Mouse (Mus musculus): ENCODE measurements around the gene Msh2. TPM values are rescaled to one million over a fixed set of nuclear protein-coding genes. Genes with fewer than 3 reads are reported as not detected.

Msh2 gene
- polyA plus RNA-seq (2011; ENCODE audit: insufficient read depth, insufficient read length, low replicate concordance, missing spikeins): 15.3 and 25.9 TPM in 2 replicates

GRCm38 (mm10) chr17:87671890-87672660, at the start of gene Msh2:
Msh2 (plus strand) TSS chr17:87672330.
- Histone ChIP-seq H3K27ac (ENCODE audit: control insufficient read depth, insufficient read depth, low read depth, low read length, poor library complexity) (peak within 1 kb of the TSS; percentile 23), H3K4me1 (ENCODE audit: control insufficient read depth, insufficient read depth, low read length) (no peaks in the 10 kb centered on the region), H3K4me3 (replicated peaks; ENCODE audit: control insufficient read depth, low read depth, low read length) (peak within 1 kb of the TSS; percentile 90)
- no peak for TF ChIP-seq CTCF (IDR thresholded peaks at IDR 0.05; ENCODE audit: control insufficient read depth, insufficient read depth, low read length)
- peak; percentile 88 for TF ChIP-seq POLR2A (IDR thresholded peaks at IDR 0.05; ENCODE audit: borderline replicate concordance, control insufficient read depth, low read depth, low read length)
- 2% methylated on average over 44 of the region's 44 CpGs for WGBS

GRCm38 (mm10) chr17:87625510-87626086, 46.5 kb upstream of the Msh2 start:
- H3K4me1 ChIP-seq (ENCODE audit: control insufficient read depth, insufficient read depth, low read length): no peaks in the 10 kb centered on the region
- 58% methylated on average over 3 of the region's 3 CpGs for WGBS

GRCm38 (mm10) chr17:87628144-87628543, 44.0 kb upstream of the Msh2 start:
- Histone ChIP-seq H3K4me3 (replicated peaks; ENCODE audit: control insufficient read depth, low read depth, low read length) (no peak overlapping the region), H3K27ac (ENCODE audit: control insufficient read depth, insufficient read depth, low read depth, low read length, poor library complexity) (no peak overlapping the region), H3K4me1 (ENCODE audit: control insufficient read depth, insufficient read depth, low read length) (no peaks in the 10 kb centered on the region)
- WGBS: 84% methylated on average over 5 of the region's 5 CpGs
- TF ChIP-seq CTCF (IDR thresholded peaks at IDR 0.05; ENCODE audit: control insufficient read depth, insufficient read depth, low read length): no peak
- TF ChIP-seq POLR2A (IDR thresholded peaks at IDR 0.05; ENCODE audit: borderline replicate concordance, control insufficient read depth, low read depth, low read length): no peak

More at GRCm38 (mm10) chr17:87625510-87626086, 46.5 kb upstream of the Msh2 start:
- TF ChIP-seq CTCF (IDR thresholded peaks at IDR 0.05; ENCODE audit: control insufficient read depth, insufficient read depth, low read length): no peak
- no peak overlapping the region for H3K27ac ChIP-seq (ENCODE audit: control insufficient read depth, insufficient read depth, low read depth, low read length, poor library complexity)
- no peak overlapping the region for H3K4me3 ChIP-seq (replicated peaks; ENCODE audit: control insufficient read depth, low read depth, low read length)

- WGBS: 73% methylated on average over 7 of the region's 7 CpGs
Measured at GRCm38 (mm10) chr17:87628706-87629105, 43.4 kb upstream of the Msh2 start.

GRCm38 (mm10) chr17:87637056-87637389, 35.1 kb upstream of the Msh2 start:
- H3K27ac ChIP-seq (ENCODE audit: control insufficient read depth, insufficient read depth, low read depth, low read length, poor library complexity): no peak overlapping the region; the same call in 1 of the 2 replicates
- peak overlapping the region; percentile 59 for H3K4me3 ChIP-seq (replicated peaks; ENCODE audit: control insufficient read depth, low read depth, low read length)
- 5% methylated on average over 22 of the region's 22 CpGs for WGBS
- TF ChIP-seq CTCF (IDR thresholded peaks at IDR 0.05; ENCODE audit: control insufficient read depth, insufficient read depth, low read length) (no peak), POLR2A (IDR thresholded peaks at IDR 0.05; ENCODE audit: borderline replicate concordance, control insufficient read depth, low read depth, low read length) (no peak)
- H3K4me1 ChIP-seq (ENCODE audit: control insufficient read depth, insufficient read depth, low read length): no peaks in the 10 kb centered on the region; the same call in none of the 2 replicates

More at GRCm38 (mm10) chr17:87628706-87629105, 43.4 kb upstream of the Msh2 start:
- TF ChIP-seq POLR2A (IDR thresholded peaks at IDR 0.05; ENCODE audit: borderline replicate concordance, control insufficient read depth, low read depth, low read length) (no peak), CTCF (IDR thresholded peaks at IDR 0.05; ENCODE audit: control insufficient read depth, insufficient read depth, low read length) (no peak)
- H3K4me1 ChIP-seq (ENCODE audit: control insufficient read depth, insufficient read depth, low read length): no peaks in the 10 kb centered on the region
- no peak overlapping the region for H3K27ac ChIP-seq (ENCODE audit: control insufficient read depth, insufficient read depth, low read depth, low read length, poor library complexity)
- no peak overlapping the region for H3K4me3 ChIP-seq (replicated peaks; ENCODE audit: control insufficient read depth, low read depth, low read length)

- no peaks in the 10 kb centered on the region; the same call in none of the 2 replicates for H3K4me1 ChIP-seq (ENCODE audit: control insufficient read depth, insufficient read depth, low read length)
- WGBS: 20% methylated on average over 5 of the region's 5 CpGs
- no peak overlapping the region for H3K27ac ChIP-seq (ENCODE audit: control insufficient read depth, insufficient read depth, low read depth, low read length, poor library complexity)
- H3K4me3 ChIP-seq (replicated peaks; ENCODE audit: control insufficient read depth, low read depth, low read length): no peak overlapping the region
- TF ChIP-seq POLR2A (IDR thresholded peaks at IDR 0.05; ENCODE audit: borderline replicate concordance, control insufficient read depth, low read depth, low read length): no peak
- TF ChIP-seq CTCF (IDR thresholded peaks at IDR 0.05; ENCODE audit: control insufficient read depth, insufficient read depth, low read length): no peak
Measured at GRCm38 (mm10) chr17:87639242-87639641, 32.9 kb upstream of the Msh2 start.

- TF ChIP-seq CTCF (IDR thresholded peaks at IDR 0.05; ENCODE audit: control insufficient read depth, insufficient read depth, low read length) (no peak), POLR2A (IDR thresholded peaks at IDR 0.05; ENCODE audit: borderline replicate concordance, control insufficient read depth, low read depth, low read length) (no peak)
- Histone ChIP-seq H3K4me3 (replicated peaks; ENCODE audit: control insufficient read depth, low read depth, low read length) (no peak overlapping the region), H3K27ac (ENCODE audit: control insufficient read depth, insufficient read depth, low read depth, low read length, poor library complexity) (no peak overlapping the region), H3K4me1 (ENCODE audit: control insufficient read depth, insufficient read depth, low read length) (no peaks in the 10 kb centered on the region; the same call in none of the 2 replicates)
- 95% methylated on average over 27 of the region's 27 CpGs for WGBS
Measured at GRCm38 (mm10) chr17:87640272-87640671, 31.9 kb upstream of the Msh2 start.

- H3K4me1 ChIP-seq (ENCODE audit: control insufficient read depth, insufficient read depth, low read length): no peaks in the 10 kb centered on the region; the same call in none of the 2 replicates
- WGBS: 85% methylated on average over 12 of the region's 12 CpGs
- no peak for TF ChIP-seq CTCF (IDR thresholded peaks at IDR 0.05; ENCODE audit: control insufficient read depth, insufficient read depth, low read length)
- no peak for TF ChIP-seq POLR2A (IDR thresholded peaks at IDR 0.05; ENCODE audit: borderline replicate concordance, control insufficient read depth, low read depth, low read length)
- H3K4me3 ChIP-seq (replicated peaks; ENCODE audit: control insufficient read depth, low read depth, low read length): no peak overlapping the region
- no peak overlapping the region for H3K27ac ChIP-seq (ENCODE audit: control insufficient read depth, insufficient read depth, low read depth, low read length, poor library complexity)
Measured at GRCm38 (mm10) chr17:87641006-87641405, 31.1 kb upstream of the Msh2 start.
